Mouse (Mus musculus) midbrain, postnatal 0 days (tissue): ENCODE measurements at regions not wholly inside any gene's neighbourhood (a gene's known extent, or its start where the extent isn't known, plus 50 kb on each side); places are given as distances from the start of the nearest gene placed in this dataset.

Source experiments
- ATAC-seq: fragments of 200-750 bp; cut with Nextera tagmentation; 2 replicates; pipeline ENCODE4 v1.8.0; 2017; ENCODE audit warnings: moderate number of reproducible peaks, mild to moderate bottlenecking, moderate TSS enrichment, moderate library complexity; ENCODE audit not compliant: low FRiP score
- DNase-seq: peaks from one replicate; pipeline ENCODE4 v3.0.0-alpha.2; 2015; ENCODE audit warnings: low spot score
- H3K27ac ChIP-seq: fragments of 300-500 bp; sonication (generic); 2 replicates; pipeline ENCODE4 v1.5.1; 2014; ENCODE audit warnings: low read depth, mild to moderate bottlenecking, low read length, mixed read lengths
- H3K27me3 ChIP-seq: fragments of 300-500 bp; sonication (generic); 2 replicates; pipeline ENCODE4 v1.6.1; 2014; ENCODE audit warnings: low read length, control low read depth, mixed read lengths; ENCODE audit not compliant: insufficient read depth
- H3K36me3 ChIP-seq: fragments of 300-500 bp; sonication (generic); 2 replicates; pipeline ENCODE4 v1.6.1; 2014; ENCODE audit warnings: low read length, control low read depth, mixed read lengths; ENCODE audit not compliant: insufficient read depth
- H3K4me1 ChIP-seq: fragments of 300-500 bp; sonication (generic); 2 replicates; pipeline ENCODE4 v1.6.1; 2014; ENCODE audit warnings: mild to moderate bottlenecking, control low read depth, antibody characterized with exemption, low read length, mixed read lengths; ENCODE audit not compliant: insufficient read depth
- H3K4me2 ChIP-seq: fragments of 300-500 bp; sonication (generic); 2 replicates; pipeline ENCODE4 v1.6.1; 2014; ENCODE audit warnings: low read depth, mild to moderate bottlenecking, low read length, mixed read lengths; ENCODE audit not compliant: poor library complexity, severe bottlenecking
- H3K4me3 ChIP-seq: fragments of 300-500 bp; sonication (generic); 2 replicates; pipeline ENCODE4 v1.5.1; 2014; ENCODE audit warnings: low read depth, mild to moderate bottlenecking, low read length, moderate library complexity
- H3K9ac ChIP-seq: fragments of 300-500 bp; sonication (generic); replicated peaks from 2 replicates; pipeline ENCODE4 v1.6.1; 2014; ENCODE audit warnings: mild to moderate bottlenecking, low read length, moderate library complexity, mixed read lengths; ENCODE audit not compliant: poor library complexity, severe bottlenecking
- H3K9me3 ChIP-seq: fragments of 300-500 bp; sonication (generic); 2 replicates; pipeline ENCODE4 v1.6.1; 2016; ENCODE audit warnings: low read length, control low read depth
- CTCF ChIP-seq: IDR thresholded peaks from 2 replicates; pipeline ENCODE4 v1.5.1; 2016; ENCODE audit warnings: antibody characterized with exemption, mild to moderate bottlenecking
- WGBS: fragments of 180-500 bp; shearing (Covaris S2); extraction: QIAGEN DNeasy Blood & Tissue Kit; methylation state at CpG from one replicate; pipeline ENCODE4 v1.1.7; 2014; 5-methylcytosine and 5-hydroxymethylcytosine counted together

- Histone ChIP-seq H3K4me3 (no peak overlapping the region), H3K27me3 (no peaks in the 10 kb centered on the region), H3K4me2 (no peak overlapping the region), H3K9me3 (no peaks in the 10 kb centered on the region), H3K4me1 (peaks cover 3% of the 10 kb centered on the region; the same call in 1 of the 2 replicates), H3K27ac (no peak overlapping the region), H3K9ac (no peak overlapping the region), H3K36me3 (no peaks in the 10 kb centered on the region)
- ATAC-seq: no peak
- DNase-seq: peak; percentile 75
- WGBS: 79% methylated on average over 7 of the region's 7 CpGs
- TF ChIP-seq CTCF: no peak
Observed at GRCm38 (mm10) chr1:168064065-168064664, 367.9 kb downstream of the Pbx1 start.

- H3K4me2 ChIP-seq: no peak overlapping the region
Observed at GRCm38 (mm10) chr1:168065598-168066041, 366.4 kb downstream of the Pbx1 start.

GRCm38 (mm10) chr1:168066810-168067209, 365.3 kb downstream of the Pbx1 start:
- 60% methylated on average over 6 of the region's 6 CpGs for WGBS
- Histone ChIP-seq H3K9me3 (no peaks in the 10 kb centered on the region), H3K9ac (no peak overlapping the region), H3K4me3 (no peak overlapping the region), H3K36me3 (no peaks in the 10 kb centered on the region), H3K4me1 (peaks cover 3% of the 10 kb centered on the region; the same call in 1 of the 2 replicates), H3K27ac (no peak overlapping the region), H3K27me3 (no peaks in the 10 kb centered on the region), H3K4me2 (no peak overlapping the region)
- ATAC-seq: no peak
- no peak for DNase-seq
- TF ChIP-seq CTCF: no peak

More at GRCm38 (mm10) chr1:168065598-168066041, 366.4 kb downstream of the Pbx1 start:
- H3K9me3 ChIP-seq: no peaks in the 10 kb centered on the region
- ATAC-seq (no peak), DNase-seq (peak; percentile 43)
- no peak overlapping the region for H3K4me3 ChIP-seq
- WGBS: 36% methylated on average over 6 of the region's 6 CpGs
- H3K4me1 ChIP-seq: peaks cover 3% of the 10 kb centered on the region; the same call in 1 of the 2 replicates
- no peak overlapping the region for H3K27ac ChIP-seq
- TF ChIP-seq CTCF: peak; percentile 69
- H3K27me3 ChIP-seq: no peaks in the 10 kb centered on the region
- no peak overlapping the region for H3K9ac ChIP-seq
- H3K36me3 ChIP-seq: no peaks in the 10 kb centered on the region

- H3K9me3 ChIP-seq: no peaks in the 10 kb centered on the region
- no peak overlapping the region for H3K4me3 ChIP-seq
- no peak overlapping the region for H3K9ac ChIP-seq
- H3K36me3 ChIP-seq: no peaks in the 10 kb centered on the region
- no peak for TF ChIP-seq CTCF
- ATAC-seq (no peak), DNase-seq (no peak)
- no peak overlapping the region for H3K27ac ChIP-seq
- H3K27me3 ChIP-seq: no peaks in the 10 kb centered on the region
- WGBS: 54% methylated on average over 9 of the region's 9 CpGs
- H3K4me1 ChIP-seq: peaks cover 3% of the 10 kb centered on the region; the same call in 1 of the 2 replicates
- no peak overlapping the region for H3K4me2 ChIP-seq
Observed at GRCm38 (mm10) chr1:168068003-168068919, 363.8 kb downstream of the Pbx1 start.

- no peak overlapping the region for H3K9ac ChIP-seq
- TF ChIP-seq CTCF: no peak
- DNase-seq: no peak
- H3K4me2 ChIP-seq: no peak overlapping the region
- H3K27ac ChIP-seq: no peak overlapping the region
- peaks cover 3% of the 10 kb centered on the region; the same call in 1 of the 2 replicates for H3K4me1 ChIP-seq
- no peaks in the 10 kb centered on the region for H3K36me3 ChIP-seq
- H3K4me3 ChIP-seq: no peak overlapping the region
- 100% methylated on average over 1 of the region's 1 CpGs for WGBS
- H3K9me3 ChIP-seq: no peaks in the 10 kb centered on the region
- no peak for ATAC-seq
- no peaks in the 10 kb centered on the region for H3K27me3 ChIP-seq
Observed at GRCm38 (mm10) chr1:168068920-168069590, 363.0 kb downstream of the Pbx1 start.
